Mouse (Mus musculus): ENCODE results near the gene Kalrn. TPM values are rescaled to one million over a fixed set of nuclear protein-coding genes. Genes with fewer than 3 reads are reported as not detected.
A peak's percentile ranks its signal among the peaks of the same experiment; 100 is the strongest.

Kalrn gene
- polyA plus RNA-seq, 1 experiment from 2014 or later, result 16.6 TPM

- H3K27ac ChIP-seq, result peak overlapping the region; percentile 99
- H3K4me3 ChIP-seq, result peak overlapping the region; percentile 97
- H3K27me3 ChIP-seq (ENCODE audit: insufficient read depth, poor library complexity, severe bottlenecking), result peaks cover 6% of the 10 kb centered on the region; the same call in 1 of the 2 replicates
- DNase-seq (ENCODE audit: low spot score), result peak; percentile 70
- under 1% methylated on average over 42 of the region's 42 CpGs for WGBS
- H3K36me3 ChIP-seq, result peaks cover 2% of the 10 kb centered on the region; the same call in 1 of the 2 replicates
- H3K4me1 ChIP-seq (replicated peaks), result peaks cover 33% of the 10 kb centered on the region
- no peaks in the 10 kb centered on the region for H3K9me3 ChIP-seq
Observed at GRCm38 (mm10) chr16:34573856-34574491, 642 bp upstream of the Kalrn start.

- WGBS, result under 1% methylated on average over 61 of the region's 61 CpGs
- Histone ChIP-seq H3K4me1 (replicated peaks) (peaks cover 33% of the 10 kb centered on the region), H3K36me3 (peaks cover 10% of the 10 kb centered on the region)
Observed at GRCm38 (mm10) chr16:34572406-34573150, 754 bp downstream of the Kalrn start.

DNA sequence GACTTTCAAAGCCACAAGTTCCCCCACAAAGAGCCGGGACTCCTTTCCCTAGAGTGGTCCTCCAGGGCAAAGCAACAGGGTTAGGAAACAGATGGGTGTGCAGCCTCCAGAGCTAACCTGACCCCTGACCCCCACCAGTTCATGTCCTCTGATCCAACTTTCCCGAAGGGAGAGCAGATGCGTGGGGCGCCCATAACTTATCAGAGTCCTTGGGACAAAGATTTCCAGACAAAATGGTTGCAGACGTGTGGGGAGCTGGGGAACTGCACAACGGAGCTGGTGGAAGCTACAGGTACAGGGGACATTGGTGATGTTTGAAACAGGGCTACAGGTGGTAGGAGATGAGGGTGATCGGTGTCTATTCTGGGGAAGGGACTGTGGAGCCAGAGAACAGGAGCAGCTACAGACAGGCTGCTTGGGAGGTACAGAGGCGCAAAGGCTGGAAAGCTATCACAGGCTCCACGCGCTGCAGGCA is 1.4 kb downstream of the Kalrn start:
- WGBS, result under 1% methylated on average over 10 of the region's 10 CpGs
- H3K4me3 ChIP-seq, result peak overlapping the region; percentile 97
- peak overlapping the region; percentile 99 for H3K27ac ChIP-seq
- peak; percentile 73 for DNase-seq (ENCODE audit: low spot score)
- peaks cover 33% of the 10 kb centered on the region for H3K4me1 ChIP-seq (replicated peaks)
- peaks cover 16% of the 10 kb centered on the region for H3K36me3 ChIP-seq
- H3K9me3 ChIP-seq, result no peaks in the 10 kb centered on the region
- peaks cover 6% of the 10 kb centered on the region; the same call in 1 of the 2 replicates for H3K27me3 ChIP-seq (ENCODE audit: insufficient read depth, poor library complexity, severe bottlenecking)

More at GRCm38 (mm10) chr16:34572406-34573150, 754 bp downstream of the Kalrn start:
- Histone ChIP-seq H3K27ac (peak overlapping the region; percentile 99), H3K9me3 (no peaks in the 10 kb centered on the region), H3K4me3 (peak overlapping the region; percentile 97), H3K27me3 (ENCODE audit: insufficient read depth, poor library complexity, severe bottlenecking) (peaks cover 6% of the 10 kb centered on the region; the same call in 1 of the 2 replicates)
- peak; percentile 68 for DNase-seq (ENCODE audit: low spot score)

- DNase-seq (ENCODE audit: low spot score), result no peak
Observed at GRCm38 (mm10) chr16:34569897-34570296, 3.4 kb downstream of the Kalrn start.

DNA sequence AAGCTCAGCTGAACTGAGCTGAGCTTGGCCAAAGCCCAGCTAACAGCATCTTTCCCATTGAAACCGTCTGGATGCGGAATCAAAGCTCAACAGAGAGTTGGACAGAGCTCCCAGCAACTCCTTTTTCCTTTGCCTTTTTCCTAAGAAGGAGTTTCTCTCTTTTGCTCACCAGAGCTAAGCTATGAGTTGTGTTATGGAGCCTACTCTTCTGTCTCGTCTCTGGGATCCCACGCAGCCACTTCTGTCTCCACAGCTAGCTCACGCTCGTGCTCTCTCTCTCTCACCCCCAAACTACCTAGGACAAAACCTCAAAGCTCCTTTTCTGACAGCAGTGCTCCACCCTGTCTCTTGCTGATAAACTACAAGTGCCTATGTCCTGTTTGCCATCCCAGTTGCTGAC is 4.5 kb downstream of the Kalrn start:
- peaks cover 56% of the 10 kb centered on the region for H3K4me1 ChIP-seq (replicated peaks)
- WGBS, result 84% methylated on average over 6 of the region's 6 CpGs
- H3K36me3 ChIP-seq, result peaks cover 18% of the 10 kb centered on the region
- no peak for DNase-seq (ENCODE audit: low spot score)
- H3K9me3 ChIP-seq, result no peaks in the 10 kb centered on the region
- no peaks in the 10 kb centered on the region for H3K27me3 ChIP-seq (ENCODE audit: insufficient read depth, poor library complexity, severe bottlenecking)
- H3K4me3 ChIP-seq, result no peak overlapping the region
- no peak overlapping the region for H3K27ac ChIP-seq

More at GRCm38 (mm10) chr16:34569897-34570296, 3.4 kb downstream of the Kalrn start:
- Histone ChIP-seq H3K4me3 (no peak overlapping the region), H3K27ac (no peak overlapping the region), H3K9me3 (no peaks in the 10 kb centered on the region), H3K27me3 (ENCODE audit: insufficient read depth, poor library complexity, severe bottlenecking) (peaks cover 3% of the 10 kb centered on the region; the same call in 1 of the 2 replicates), H3K4me1 (replicated peaks) (peaks cover 49% of the 10 kb centered on the region), H3K36me3 (peaks cover 18% of the 10 kb centered on the region)
- WGBS, result 57% methylated on average over 2 of the region's 2 CpGs

DNA sequence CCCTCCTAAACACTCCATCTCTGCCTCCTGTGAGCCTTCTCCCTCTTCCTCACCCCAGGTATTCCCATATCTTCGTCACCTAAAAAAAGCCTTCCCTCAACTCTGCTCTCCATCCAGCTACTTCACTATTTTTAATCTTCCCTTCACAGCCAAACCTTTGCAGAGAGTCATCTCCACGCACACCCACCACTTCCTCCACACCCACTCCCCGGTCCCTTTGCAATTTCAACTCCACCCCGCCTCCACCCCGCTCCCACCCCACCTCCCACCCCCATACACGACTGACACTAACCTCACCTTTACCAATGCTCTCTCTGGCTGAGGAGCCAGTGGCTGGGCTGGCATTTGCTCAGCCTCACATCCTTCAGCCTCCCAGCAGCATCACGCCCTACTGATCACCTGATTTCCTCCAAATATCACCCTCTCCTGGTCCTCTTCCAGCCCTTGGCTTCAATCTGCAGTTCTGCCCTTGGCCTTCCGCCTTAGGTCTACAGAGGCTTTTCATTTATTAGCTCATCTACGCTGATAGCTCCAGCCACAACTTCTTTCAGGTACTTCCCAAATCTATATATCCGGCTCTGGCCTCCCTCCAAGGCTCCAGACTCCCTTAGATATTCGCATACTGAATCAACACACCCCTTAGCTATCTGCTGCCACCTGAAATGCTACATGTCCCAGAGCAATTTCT is 9.6 kb downstream of the Kalrn start:
- Histone ChIP-seq H3K36me3 (peaks cover 14% of the 10 kb centered on the region), H3K27ac (peak overlapping the region; percentile 46; the same call in 1 of the 2 replicates), H3K4me3 (no peak overlapping the region), H3K9me3 (no peaks in the 10 kb centered on the region), H3K27me3 (ENCODE audit: insufficient read depth, poor library complexity, severe bottlenecking) (no peaks in the 10 kb centered on the region), H3K4me1 (replicated peaks) (peaks cover 72% of the 10 kb centered on the region)
- 81% methylated on average over 11 of the region's 11 CpGs for whole genome bisulfite sequencing
- no peak for DNase-seq (ENCODE audit: low spot score)

GRCm38 (mm10) chr16:34561734-34562135 is 11.6 kb downstream of the Kalrn start:
- Histone ChIP-seq H3K27me3 (ENCODE audit: insufficient read depth, poor library complexity, severe bottlenecking) (no peaks in the 10 kb centered on the region), H3K9me3 (no peaks in the 10 kb centered on the region), H3K4me3 (peak overlapping the region; percentile 11; the same call in 1 of the 2 replicates), H3K27ac (peak overlapping the region; percentile 81), H3K4me1 (replicated peaks) (peaks cover 84% of the 10 kb centered on the region), H3K36me3 (no peaks in the 10 kb centered on the region)
- peak; percentile 54 for DNase-seq (ENCODE audit: low spot score)
- WGBS, result 12% methylated on average over 5 of the region's 5 CpGs

DNA sequence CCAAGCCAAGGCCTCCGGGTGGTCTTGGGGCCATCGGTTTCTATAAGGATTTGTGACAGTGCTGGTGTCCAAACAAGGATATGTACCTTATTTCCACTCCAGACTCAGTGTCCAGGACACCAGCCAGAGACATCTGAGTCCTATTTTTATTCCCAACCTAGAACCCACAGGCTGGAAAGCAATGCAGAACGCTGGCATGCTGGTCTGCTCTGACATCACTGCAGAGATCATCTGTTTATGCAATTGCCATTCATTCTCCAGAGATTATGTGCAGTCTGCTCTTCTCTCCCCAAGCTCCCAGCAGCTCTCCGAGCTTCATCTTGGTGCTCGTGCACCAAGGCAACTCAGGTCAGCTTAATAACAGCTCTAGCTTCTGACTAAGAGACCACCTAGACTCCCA is 12.5 kb downstream of the Kalrn start:
- H3K9me3 ChIP-seq, result no peaks in the 10 kb centered on the region
- peaks cover 86% of the 10 kb centered on the region for H3K4me1 ChIP-seq (replicated peaks)

DNA sequence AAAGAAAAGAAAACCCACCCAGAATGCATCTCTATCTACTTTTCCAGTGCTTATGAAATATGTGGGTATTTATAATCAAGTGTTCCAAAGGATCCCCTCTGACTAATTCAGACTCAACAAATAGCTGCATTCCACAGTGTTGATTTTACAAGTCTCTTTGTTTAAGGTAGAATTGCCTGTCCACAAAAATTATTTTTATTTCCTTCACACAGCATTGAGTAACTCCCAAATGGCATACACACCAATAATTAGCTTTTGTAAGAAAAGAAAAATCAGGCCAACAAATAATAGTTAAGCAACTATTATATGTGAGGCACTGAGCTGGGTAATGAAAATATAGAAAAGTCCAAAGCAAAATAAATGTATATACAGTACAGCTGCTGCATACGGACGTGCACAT is 12.9 kb downstream of the Kalrn start:
- no peaks in the 10 kb centered on the region for H3K27me3 ChIP-seq (ENCODE audit: insufficient read depth, poor library complexity, severe bottlenecking)
- H3K27ac ChIP-seq, result no peak overlapping the region
- H3K4me1 ChIP-seq (replicated peaks), result peaks cover 83% of the 10 kb centered on the region
- no peak overlapping the region for H3K4me3 ChIP-seq
- no peaks in the 10 kb centered on the region for H3K36me3 ChIP-seq
- DNase-seq (ENCODE audit: low spot score), result no peak
- 86% methylated on average over 2 of the region's 2 CpGs for WGBS
- no peaks in the 10 kb centered on the region for H3K9me3 ChIP-seq

More for the DNA sequence above, 12.5 kb downstream of the Kalrn start:
- Histone ChIP-seq H3K27ac (no peak overlapping the region), H3K36me3 (no peaks in the 10 kb centered on the region), H3K27me3 (ENCODE audit: insufficient read depth, poor library complexity, severe bottlenecking) (no peaks in the 10 kb centered on the region), H3K4me3 (no peak overlapping the region)
- no peak for DNase-seq (ENCODE audit: low spot score)
- 65% methylated on average over 5 of the region's 5 CpGs for WGBS

DNA sequence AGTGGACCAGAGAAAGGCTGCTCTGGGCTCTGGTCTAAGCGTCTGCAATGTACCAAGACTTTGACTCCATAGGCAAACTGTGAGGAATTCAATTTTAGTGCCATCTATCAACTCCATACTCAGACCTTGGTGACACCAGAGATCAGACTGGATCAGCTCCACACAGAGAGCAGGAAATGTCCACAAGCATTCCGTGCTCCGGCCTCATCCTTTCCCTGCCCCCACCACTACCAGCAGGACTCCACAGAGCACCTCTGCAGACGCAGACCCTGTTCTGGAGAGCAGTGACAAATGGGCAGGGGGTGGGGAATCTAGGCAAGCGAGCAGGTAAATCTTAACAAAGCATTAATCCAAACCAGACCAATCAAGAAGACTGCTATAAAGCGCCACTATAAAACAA is 15.4 kb downstream of the Kalrn start:
- no peaks in the 10 kb centered on the region for H3K36me3 ChIP-seq
- H3K4me1 ChIP-seq (replicated peaks), result peaks cover 74% of the 10 kb centered on the region
- H3K27ac ChIP-seq, result no peak overlapping the region
- no peaks in the 10 kb centered on the region for H3K27me3 ChIP-seq (ENCODE audit: insufficient read depth, poor library complexity, severe bottlenecking)
- H3K4me3 ChIP-seq, result no peak overlapping the region
- no peaks in the 10 kb centered on the region for H3K9me3 ChIP-seq
- WGBS, result 48% methylated on average over 6 of the region's 6 CpGs
- no peak for DNase-seq (ENCODE audit: low spot score)

DNA sequence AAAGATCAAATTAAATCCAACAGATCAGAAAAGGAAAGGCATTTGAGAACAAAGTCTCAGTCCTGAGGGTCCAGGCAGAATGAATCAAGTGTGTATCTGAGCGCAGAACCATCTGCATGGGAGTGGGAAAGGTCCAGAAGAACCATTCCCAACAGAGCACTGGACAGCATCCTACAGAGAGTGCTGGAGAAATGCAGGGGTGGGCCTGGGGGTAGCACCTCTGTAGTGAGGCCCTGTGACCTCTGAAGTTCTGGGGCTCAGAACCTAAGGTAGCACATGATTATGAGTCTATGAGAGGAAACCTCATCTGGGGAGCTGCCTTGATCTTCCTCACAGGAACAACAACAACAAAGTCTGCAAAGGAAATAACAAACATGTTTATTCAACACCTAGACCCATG is 20.6 kb downstream of the Kalrn start:
- H3K4me3 ChIP-seq, result no peak overlapping the region
- 81% methylated on average over 1 of the region's 1 CpGs for WGBS
- H3K36me3 ChIP-seq, result no peaks in the 10 kb centered on the region
- peaks cover 52% of the 10 kb centered on the region for H3K4me1 ChIP-seq (replicated peaks)
- no peaks in the 10 kb centered on the region for H3K27me3 ChIP-seq (ENCODE audit: insufficient read depth, poor library complexity, severe bottlenecking)
- H3K27ac ChIP-seq, result no peak overlapping the region
- no peak for DNase-seq (ENCODE audit: low spot score)
- no peaks in the 10 kb centered on the region for H3K9me3 ChIP-seq

- no peaks in the 10 kb centered on the region for H3K9me3 ChIP-seq
- H3K27me3 ChIP-seq (ENCODE audit: insufficient read depth, poor library complexity, severe bottlenecking), result no peaks in the 10 kb centered on the region
- DNase-seq (ENCODE audit: low spot score), result no peak
- peaks cover 55% of the 10 kb centered on the region for H3K4me1 ChIP-seq (replicated peaks)
- no peak overlapping the region for H3K27ac ChIP-seq
- 0 out of 2 replicates have a peak, but pooled peaks cover 3% of the 10 kb centered on the region for H3K36me3 ChIP-seq
- WGBS, result 87% methylated on average over 5 of the region's 5 CpGs
- H3K4me3 ChIP-seq, result no peak overlapping the region
Observed at GRCm38 (mm10) chr16:34549470-34549999, 23.8 kb downstream of the Kalrn start.
